Mouse (Mus musculus) midbrain, postnatal 0 days (tissue): ENCODE results near the gene Tef. TPM values are rescaled to one million over a fixed set of nuclear protein-coding genes. Genes with fewer than 3 reads are reported as not detected.

Source experiments
- ATAC-seq: fragments of 200-750 bp; cut with Nextera tagmentation; 2 replicates; pipeline ENCODE4 v1.8.0; 2017; ENCODE audit warnings: moderate number of reproducible peaks, mild to moderate bottlenecking, moderate TSS enrichment, moderate library complexity; ENCODE audit not compliant: low FRiP score
- DNase-seq: peaks from one replicate; pipeline ENCODE4 v3.0.0-alpha.2; 2015; ENCODE audit warnings: low spot score
- H3K27ac ChIP-seq: fragments of 300-500 bp; sonication (generic); 2 replicates; pipeline ENCODE4 v1.5.1; 2014; ENCODE audit warnings: low read depth, mild to moderate bottlenecking, low read length, mixed read lengths
- H3K27me3 ChIP-seq: fragments of 300-500 bp; sonication (generic); 2 replicates; pipeline ENCODE4 v1.6.1; 2014; ENCODE audit warnings: low read length, control low read depth, mixed read lengths; ENCODE audit not compliant: insufficient read depth
- H3K36me3 ChIP-seq: fragments of 300-500 bp; sonication (generic); 2 replicates; pipeline ENCODE4 v1.6.1; 2014; ENCODE audit warnings: low read length, control low read depth, mixed read lengths; ENCODE audit not compliant: insufficient read depth
- H3K4me1 ChIP-seq: fragments of 300-500 bp; sonication (generic); 2 replicates; pipeline ENCODE4 v1.6.1; 2014; ENCODE audit warnings: mild to moderate bottlenecking, control low read depth, antibody characterized with exemption, low read length, mixed read lengths; ENCODE audit not compliant: insufficient read depth
- H3K4me2 ChIP-seq: fragments of 300-500 bp; sonication (generic); 2 replicates; pipeline ENCODE4 v1.6.1; 2014; ENCODE audit warnings: low read depth, mild to moderate bottlenecking, low read length, mixed read lengths; ENCODE audit not compliant: poor library complexity, severe bottlenecking
- H3K4me3 ChIP-seq: fragments of 300-500 bp; sonication (generic); 2 replicates; pipeline ENCODE4 v1.5.1; 2014; ENCODE audit warnings: low read depth, mild to moderate bottlenecking, low read length, moderate library complexity
- H3K9ac ChIP-seq: fragments of 300-500 bp; sonication (generic); replicated peaks from 2 replicates; pipeline ENCODE4 v1.6.1; 2014; ENCODE audit warnings: mild to moderate bottlenecking, low read length, moderate library complexity, mixed read lengths; ENCODE audit not compliant: poor library complexity, severe bottlenecking
- H3K9me3 ChIP-seq: fragments of 300-500 bp; sonication (generic); 2 replicates; pipeline ENCODE4 v1.6.1; 2016; ENCODE audit warnings: low read length, control low read depth
- CTCF ChIP-seq: IDR thresholded peaks from 2 replicates; pipeline ENCODE4 v1.5.1; 2016; ENCODE audit warnings: antibody characterized with exemption, mild to moderate bottlenecking
- WGBS: fragments of 180-500 bp; shearing (Covaris S2); extraction: QIAGEN DNeasy Blood & Tissue Kit; methylation state at CpG from one replicate; pipeline ENCODE4 v1.1.7; 2014; 5-methylcytosine and 5-hydroxymethylcytosine counted together
- polyA plus RNA-seq: library from polyadenylated mRNA; unstranded; fragments of >200 nt; fragmentation: Nextera tagmentation; extraction: Ambion mirVana; gene quantifications from 2 replicates; pipeline ENCODE4 v1.2.1, GENCODE M21; 2015
- total RNA-seq: library from RNA; depleted of rRNA; stranded (reverse); fragments of >200 nt; gene quantifications from 2 replicates; pipeline ENCODE4 v1.2.3, GENCODE M21; 2014

The Tef gene
- total and polyA plus RNA-seq, 2 experiments from 2014 or later: 25.4 to 60.6 TPM

- DNase-seq (no peak), ATAC-seq (no peak)
- Histone ChIP-seq H3K9ac (no peak overlapping the region), H3K27me3 (no peaks in the 10 kb centered on the region), H3K4me1 (no peaks in the 10 kb centered on the region), H3K27ac (no peak overlapping the region), H3K4me3 (no peak overlapping the region), H3K36me3 (peaks cover 74% of the 10 kb centered on the region), H3K4me2 (no peak overlapping the region), H3K9me3 (no peaks in the 10 kb centered on the region)
- TF ChIP-seq CTCF: no peak
- 87% methylated on average over 20 of the region's 20 CpGs for WGBS
Observed at GRCm38 (mm10) chr15:81772431-81773120, 29.6 kb upstream of the Tef start.

- H3K9ac ChIP-seq: no peak overlapping the region
- no peak for TF ChIP-seq CTCF
- WGBS: 91% methylated on average over 15 of the region's 15 CpGs
- peaks cover 79% of the 10 kb centered on the region for H3K36me3 ChIP-seq
- H3K4me2 ChIP-seq: no peak overlapping the region
- H3K4me1 ChIP-seq: no peaks in the 10 kb centered on the region
- no peak overlapping the region for H3K27ac ChIP-seq
- H3K9me3 ChIP-seq: no peaks in the 10 kb centered on the region
- no peak for DNase-seq
- no peak overlapping the region for H3K4me3 ChIP-seq
- ATAC-seq: no peak
- H3K27me3 ChIP-seq: no peaks in the 10 kb centered on the region
Observed at GRCm38 (mm10) chr15:81774505-81775171, 27.6 kb upstream of the Tef start.

GRCm38 (mm10) chr15:81776631-81777422 is 25.4 kb upstream of the Tef start:
- DNase-seq: no peak
- Histone ChIP-seq H3K4me1 (no peaks in the 10 kb centered on the region), H3K27me3 (no peaks in the 10 kb centered on the region), H3K27ac (no peak overlapping the region), H3K36me3 (peaks cover 92% of the 10 kb centered on the region), H3K4me3 (no peak overlapping the region), H3K9me3 (no peaks in the 10 kb centered on the region), H3K9ac (no peak overlapping the region), H3K4me2 (no peak overlapping the region)
- ATAC-seq: no peak
- 92% methylated on average over 11 of the region's 11 CpGs for WGBS
- TF ChIP-seq CTCF: no peak

GRCm38 (mm10) chr15:81781816-81782215 is 20.4 kb upstream of the Tef start:
- no peak for TF ChIP-seq CTCF
- no peaks in the 10 kb centered on the region for H3K4me1 ChIP-seq
- H3K9ac ChIP-seq: no peak overlapping the region
- no peak overlapping the region for H3K27ac ChIP-seq
- no peaks in the 10 kb centered on the region for H3K9me3 ChIP-seq
- no peak overlapping the region for H3K4me2 ChIP-seq
- 82% methylated on average over 7 of the region's 7 CpGs for WGBS
- no peak overlapping the region for H3K4me3 ChIP-seq
- ATAC-seq (no peak), DNase-seq (peak; percentile 20)
- peaks cover 86% of the 10 kb centered on the region for H3K36me3 ChIP-seq
- H3K27me3 ChIP-seq: no peaks in the 10 kb centered on the region

- 72% methylated on average over 5 of the region's 5 CpGs for WGBS
- peak; percentile 23 for DNase-seq
- no peak for ATAC-seq
- Histone ChIP-seq H3K9me3 (no peaks in the 10 kb centered on the region), H3K27ac (no peak overlapping the region), H3K4me3 (no peak overlapping the region), H3K9ac (no peak overlapping the region), H3K4me1 (no peaks in the 10 kb centered on the region), H3K27me3 (no peaks in the 10 kb centered on the region), H3K36me3 (peaks cover 71% of the 10 kb centered on the region), H3K4me2 (no peak overlapping the region)
- TF ChIP-seq CTCF: peak; percentile 50
Observed at GRCm38 (mm10) chr15:81784762-81785161, 17.5 kb upstream of the Tef start.

GRCm38 (mm10) chr15:81785701-81786100 is 16.5 kb upstream of the Tef start:
- Histone ChIP-seq H3K36me3 (peaks cover 65% of the 10 kb centered on the region), H3K4me1 (no peaks in the 10 kb centered on the region), H3K4me3 (no peak overlapping the region), H3K9ac (no peak overlapping the region), H3K4me2 (no peak overlapping the region), H3K27ac (no peak overlapping the region), H3K27me3 (no peaks in the 10 kb centered on the region), H3K9me3 (no peaks in the 10 kb centered on the region)
- ATAC-seq (no peak), DNase-seq (no peak)
- 95% methylated on average over 8 of the region's 8 CpGs for WGBS
- no peak for TF ChIP-seq CTCF
